Mouse (Mus musculus): ENCODE results near the gene Aspa.
"Not testable (repeated sequence)": the region's sequence is repeated elsewhere in the genome, so short reads cannot be mapped to it uniquely, and the experiment has no call there.

GRCm38 (mm10) chr11:73321064-73321463 is 8.3 kb downstream of the Aspa start:
- not testable (repeated sequence) for TF ChIP-seq CTCF (IDR thresholded peaks at IDR 0.05; ENCODE audit: borderline replicate concordance, insufficient read depth, low read length); POLR2A (IDR thresholded peaks at IDR 0.05; ENCODE audit: low read depth, low read length)

Data from embryonic fibroblast, embryonic 13.5 days (primary cell).